Mouse (Mus musculus) ES-E14 (cell line): Measurements from ENCODE around the gene Spop. TPM values are rescaled to one million over a fixed set of nuclear protein-coding genes. Genes with fewer than 3 reads are reported as not detected.

Source experiments
- DNase-seq: peaks from one replicate; pipeline ENCODE4 v3.0.0-alpha.2; 2013; ENCODE audit warnings: low read depth, low spot score
- H3K27ac ChIP-seq: 2 replicates; pipeline ENCODE4 v1.5.1; 2012; ENCODE audit warnings: low read depth, mild to moderate bottlenecking, low read length, moderate library complexity, mixed read lengths; ENCODE audit not compliant: poor library complexity, insufficient read depth, severe bottlenecking
- H3K36me3 ChIP-seq: 2 replicates; pipeline ENCODE4 v1.6.1; 2012; ENCODE audit warnings: mild to moderate bottlenecking, low read length, moderate library complexity, mixed read lengths; ENCODE audit not compliant: control insufficient read depth, poor library complexity, insufficient read depth, severe bottlenecking
- H3K4me1 ChIP-seq, 2 experiments: fragments of 150-350 bp in 1 of 2; sonication (generic) in 1 of 2; 2 replicates each; pipeline ENCODE4 v1.6.1; 2012; ENCODE audit warnings: low read length in 2 of 2, mild to moderate bottlenecking in 1 of 2, mixed read lengths in 1 of 2; ENCODE audit not compliant: control insufficient read depth in 2 of 2, insufficient read depth in 2 of 2, poor library complexity in 1 of 2
- H3K4me3 ChIP-seq, 2 experiments: fragments of 150-350 bp in 1 of 2; sonication (generic) in 1 of 2; 2 replicates each; pipeline ENCODE4 v1.5.1; 2012; ENCODE audit warnings: low read length in 2 of 2, low read depth in 1 of 2, mild to moderate bottlenecking in 1 of 2, mixed read lengths in 1 of 2; ENCODE audit not compliant: insufficient read depth in 1 of 2, poor library complexity in 1 of 2, severe bottlenecking in 1 of 2
- H3K9ac ChIP-seq: 2 replicates; pipeline ENCODE4 v1.6.1; 2012; ENCODE audit warnings: low read depth, mild to moderate bottlenecking, low read length, mixed read lengths; ENCODE audit not compliant: poor library complexity, insufficient read depth, severe bottlenecking
- H3K9me3 ChIP-seq: fragments of 150-350 bp; sonication (generic); 2 replicates; pipeline ENCODE4 v1.6.1; 2012; ENCODE audit warnings: low read depth, mild to moderate bottlenecking, low read length; ENCODE audit not compliant: control insufficient read depth, insufficient read depth
- CHD2 ChIP-seq: IDR thresholded peaks from 2 replicates; pipeline ENCODE4 v1.6.1; 2014; ENCODE audit warnings: mild to moderate bottlenecking, low read depth, low read length, inconsistent platforms
- HCFC1 ChIP-seq: IDR thresholded peaks from 2 replicates; pipeline ENCODE4 v1.6.1; 2012; ENCODE audit warnings: low read length, inconsistent platforms, borderline replicate concordance; ENCODE audit not compliant: insufficient read depth
- MAFK ChIP-seq: IDR thresholded peaks from 2 replicates; pipeline ENCODE4 v1.6.1; 2014; ENCODE audit warnings: mild to moderate bottlenecking, low read depth, low read length, inconsistent platforms; ENCODE audit not compliant: insufficient read depth
- ZC3H11A ChIP-seq: IDR thresholded peaks from 2 replicates; pipeline ENCODE4 v1.6.1; 2012; ENCODE audit warnings: low read depth, mild to moderate bottlenecking, inconsistent platforms, low read length, borderline replicate concordance
- ZNF384 ChIP-seq: IDR thresholded peaks from 2 replicates; pipeline ENCODE4 v1.6.1; 2012; ENCODE audit warnings: low read depth, low read length, inconsistent platforms
- in situ Hi-C, 2 experiments: fragments of 600-800 bp; cut with MboI; formaldehyde crosslinking; loops; one replicate each; pipeline ENCODE4 v1.15.1; 2025; ENCODE audit warnings: low sequenced_read_pairs in 2 of 2, inconsistent platforms in 1 of 2; ENCODE audit not compliant: unreplicated experiment in 2 of 2
- total RNA-seq: library from RNA; depleted of rRNA; stranded (reverse); fragments of 300-350 nt; gene quantifications from 2 replicates; pipeline ENCODE4 v1.2.3, GENCODE M21; 2012

The Spop gene
- total RNA-seq, 1 experiment: 30.8 TPM

DNA sequence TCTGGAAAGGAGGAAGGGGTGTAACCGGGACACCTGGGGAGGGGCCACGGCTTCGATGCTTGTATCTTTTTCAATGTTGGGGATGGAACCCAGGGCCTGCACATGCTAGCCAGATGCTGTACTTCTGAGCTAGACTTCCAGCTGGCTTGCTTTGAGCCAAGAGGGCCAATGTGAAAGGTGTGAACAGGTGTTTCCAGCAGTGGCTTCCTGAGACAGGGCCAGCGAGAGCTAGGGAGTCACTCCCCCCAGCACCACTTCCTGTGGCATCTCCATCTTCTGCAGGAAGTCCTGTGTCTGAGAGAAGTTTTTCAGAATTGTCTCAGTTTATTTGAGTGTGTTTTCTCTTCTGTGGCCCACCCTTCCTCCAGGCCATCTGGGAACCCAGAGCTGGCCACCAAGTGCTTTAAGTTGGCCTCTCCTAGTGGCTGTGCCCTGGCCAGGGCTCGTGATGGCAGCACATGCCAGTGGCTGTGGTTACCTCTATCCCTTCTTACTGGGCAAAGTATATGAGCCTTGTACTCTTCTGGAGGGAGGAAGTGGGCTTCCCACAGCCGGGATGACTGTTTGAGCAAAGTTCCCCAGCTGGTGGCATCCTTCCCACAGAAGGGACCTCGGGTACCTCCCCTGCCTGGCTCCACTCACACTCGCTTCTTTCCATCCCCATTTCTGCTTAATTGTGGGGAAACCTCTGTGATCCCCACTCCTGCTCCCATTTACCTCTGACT lies 46.7 kb upstream of the Spop start:
- no peak overlapping the region for H3K27ac ChIP-seq
- H3K9me3 ChIP-seq: no peaks in the 10 kb centered on the region
- H3K36me3 ChIP-seq: peaks cover 22% of the 10 kb centered on the region
- no peak for DNase-seq
- in situ Hi-C loops: no loop called here
- no peak overlapping the region for H3K4me3 ChIP-seq
- TF ChIP-seq ZNF384 (no peak), CHD2 (no peak), ZC3H11A (no peak), HCFC1 (no peak), MAFK (no peak)
- peaks cover 0 to 1% of the 10 kb centered on the region in 2 experiments; a peak in 1 of 4 replicates for H3K4me1 ChIP-seq
- H3K9ac ChIP-seq: no peak overlapping the region

DNA sequence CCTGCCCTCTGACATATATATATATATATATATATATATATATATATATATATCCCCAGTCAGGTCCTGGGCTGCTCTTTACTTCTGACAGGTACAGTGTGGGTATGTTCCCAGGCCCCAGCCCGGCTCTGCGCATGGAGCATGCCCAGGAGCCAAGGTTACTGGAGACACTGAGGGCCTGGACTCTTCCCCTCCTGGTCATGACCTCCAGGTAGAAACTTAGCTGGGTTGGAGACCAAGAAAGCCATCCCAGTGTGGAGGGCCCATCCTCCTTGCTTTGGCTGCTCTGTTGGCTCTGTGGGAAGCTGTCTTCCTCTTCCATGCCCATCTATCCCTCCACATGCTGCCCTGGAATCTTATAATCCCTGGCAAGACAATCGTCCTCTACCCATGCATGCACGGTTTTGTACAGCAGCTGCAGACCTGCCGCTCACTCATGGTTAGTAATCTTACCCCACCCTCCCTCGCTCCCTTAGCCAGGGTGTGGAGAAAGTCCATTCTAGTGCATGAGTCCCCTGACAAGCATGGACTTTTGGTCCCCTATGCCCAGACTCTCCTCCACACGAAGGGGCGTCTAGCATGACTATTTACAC lies 45.6 kb upstream of the Spop start:
- H3K36me3 ChIP-seq: peaks cover 26% of the 10 kb centered on the region
- no peak overlapping the region for H3K4me3 ChIP-seq
- in situ Hi-C loops: no loop called here
- H3K27ac ChIP-seq: no peak overlapping the region
- DNase-seq: no peak
- H3K9ac ChIP-seq: no peak overlapping the region
- no peaks in the 10 kb centered on the region for H3K9me3 ChIP-seq
- H3K4me1 ChIP-seq: peaks cover 0 to 1% of the 10 kb centered on the region in 2 experiments; a peak in 1 of 4 replicates
- no peak for TF ChIP-seq ZNF384
- TF ChIP-seq ZC3H11A: no peak
- TF ChIP-seq CHD2: no peak
- TF ChIP-seq MAFK: no peak
- no peak for TF ChIP-seq HCFC1

DNA sequence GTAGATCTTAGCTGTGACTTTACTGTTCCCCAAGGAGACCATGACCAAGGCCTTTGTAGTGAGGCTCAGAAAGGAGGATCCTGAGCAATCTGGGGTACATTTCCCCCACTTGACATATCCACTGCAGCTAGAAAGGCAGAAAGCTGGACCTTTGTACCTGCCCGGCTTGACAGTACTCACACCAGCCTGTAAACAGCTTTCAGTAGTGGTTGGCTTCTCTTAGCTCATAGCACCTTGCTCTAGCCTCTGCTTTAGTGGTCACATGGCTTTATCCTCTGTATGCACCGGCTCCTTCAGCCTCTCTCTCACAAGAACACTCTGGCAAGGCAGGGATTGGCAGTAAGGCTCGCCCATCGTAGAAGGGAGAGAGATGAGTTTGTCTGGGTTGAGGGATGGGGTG lies 45.0 kb upstream of the Spop start:
- H3K9ac ChIP-seq: no peak overlapping the region
- H3K9me3 ChIP-seq: no peaks in the 10 kb centered on the region
- in situ Hi-C loops: no loop called here
- H3K27ac ChIP-seq: no peak overlapping the region; the same call in 1 of the 2 replicates
- peaks cover 0 to 1% of the 10 kb centered on the region in 2 experiments; a peak in 1 of 4 replicates for H3K4me1 ChIP-seq
- H3K4me3 ChIP-seq: no peak overlapping the region
- TF ChIP-seq HCFC1: no peak
- TF ChIP-seq ZC3H11A: no peak
- no peak for TF ChIP-seq ZNF384
- no peak for TF ChIP-seq CHD2
- TF ChIP-seq MAFK: no peak
- DNase-seq: no peak
- peaks cover 23% of the 10 kb centered on the region for H3K36me3 ChIP-seq

DNA sequence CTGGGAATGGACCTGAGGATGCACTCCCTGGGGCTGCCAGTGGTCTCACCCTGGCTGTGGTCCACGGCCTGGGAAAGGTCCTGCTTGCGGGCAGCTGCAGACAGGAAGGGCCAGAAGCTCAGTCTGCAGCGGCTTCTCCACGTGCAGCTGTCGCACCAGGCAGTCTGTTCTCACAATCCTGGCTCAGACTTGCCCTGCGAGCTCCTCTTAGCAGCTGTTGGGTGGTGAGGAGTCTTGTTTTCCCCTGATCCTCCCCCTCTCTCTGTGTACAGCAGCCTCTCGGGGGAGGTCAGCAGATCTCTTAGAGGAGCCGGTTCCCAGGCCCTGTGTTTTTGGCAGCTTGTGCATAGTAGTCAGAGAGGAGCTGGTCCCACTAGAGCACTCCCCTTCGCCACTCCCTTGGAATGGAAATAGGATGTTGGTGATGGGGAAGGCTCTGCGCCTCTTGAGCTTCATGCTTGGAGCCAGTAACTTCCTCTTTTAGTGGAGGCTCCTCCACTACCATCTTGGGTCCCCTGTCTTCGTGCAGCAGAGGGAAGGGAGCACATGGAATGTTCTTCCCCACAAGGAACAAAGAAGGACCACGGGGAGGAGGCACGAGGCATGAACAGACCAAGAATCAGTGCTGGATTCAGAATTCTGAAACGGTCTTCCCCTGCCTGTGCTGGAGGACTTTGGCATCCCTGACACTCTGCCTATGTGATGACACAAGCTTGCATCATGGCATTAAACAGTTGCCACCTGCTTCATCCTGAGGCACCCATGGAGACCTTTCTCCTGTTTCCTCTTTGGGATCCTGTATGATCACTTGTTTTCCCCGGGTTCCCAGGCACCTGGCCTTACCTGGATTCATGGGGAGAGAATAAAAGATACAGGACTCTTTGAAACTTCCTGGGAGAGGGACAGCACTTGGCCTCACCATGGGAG lies 43.7 kb upstream of the Spop start:
- H3K36me3 ChIP-seq: peaks cover 24% of the 10 kb centered on the region
- no peak overlapping the region for H3K27ac ChIP-seq
- in situ Hi-C loops: no loop called here
- H3K4me3 ChIP-seq: no peak overlapping the region
- DNase-seq: no peak
- no peak overlapping the region for H3K9ac ChIP-seq
- TF ChIP-seq MAFK: no peak
- no peak for TF ChIP-seq HCFC1
- no peak for TF ChIP-seq ZNF384
- no peak for TF ChIP-seq CHD2
- TF ChIP-seq ZC3H11A: no peak
- H3K9me3 ChIP-seq: no peaks in the 10 kb centered on the region
- H3K4me1 ChIP-seq: peaks cover 0 to 1% of the 10 kb centered on the region in 2 experiments; a peak in 1 of 4 replicates
